Mouse (Mus musculus): ENCODE data around the gene Calr4. TPM values are rescaled to one million over a fixed set of nuclear protein-coding genes. Genes with fewer than 3 reads are reported as not detected.

Gene Calr4
- total and polyA plus RNA-seq, 3 experiments: 0.04 TPM; not detected in 2

- no peaks in the 10 kb centered on the region for H3K79me2 ChIP-seq (ENCODE audit: control insufficient read depth, insufficient read depth, low read length, poor library complexity)
- H3K4me1 ChIP-seq (ENCODE audit: control insufficient read depth in 1 of 2, insufficient read depth in 2 of 2, low read length in 2 of 2): no peaks in the 10 kb centered on the region
- DNase-seq (ENCODE audit: low read depth, low spot score): no peak
- no peaks in the 10 kb centered on the region for H3K27me3 ChIP-seq (ENCODE audit: control insufficient read depth in 1 of 2, insufficient read depth in 2 of 2, low read length in 2 of 2)
- TF ChIP-seq MAX (IDR thresholded peaks at IDR 0.05; ENCODE audit: low read length): no peak
- TF ChIP-seq MAFK (IDR thresholded peaks at IDR 0.05; ENCODE audit: borderline replicate concordance, low read depth, low read length): peak; percentile 29; the same call in 1 of the 2 replicates
- H3K9ac ChIP-seq (ENCODE audit: control insufficient read depth, low read depth, low read length, poor library complexity, severe bottlenecking): no peak overlapping the region
- H3K27ac ChIP-seq (ENCODE audit: control insufficient read depth, low read depth, low read length): no peak overlapping the region
- no peaks in the 10 kb centered on the region for H3K9me3 ChIP-seq (replicated peaks; ENCODE audit: insufficient read depth, low read length)
- no peak overlapping the region for H3K4me3 ChIP-seq (ENCODE audit: control insufficient read depth in 1 of 2, insufficient read depth in 1 of 2, low read depth in 2 of 2, low read length in 2 of 2)
- H3K36me3 ChIP-seq (ENCODE audit: control insufficient read depth in 1 of 2, insufficient read depth in 2 of 2, low read length in 2 of 2): peaks cover 0 to 6% of the 10 kb centered on the region in 2 experiments; a peak in 2 of 4 replicates
Measured at GRCm38 (mm10) chr4:109195900-109196629, 38.2 kb upstream of the Calr4 start.

- Histone ChIP-seq H3K36me3 (ENCODE audit: control insufficient read depth in 1 of 2, insufficient read depth in 2 of 2, low read length in 2 of 2) (peaks cover 0 to 6% of the 10 kb centered on the region in 2 experiments; a peak in 2 of 4 replicates), H3K4me3 (ENCODE audit: control insufficient read depth in 1 of 2, insufficient read depth in 1 of 2, low read depth in 2 of 2, low read length in 2 of 2) (no peak overlapping the region), H3K9ac (ENCODE audit: control insufficient read depth, low read depth, low read length, poor library complexity, severe bottlenecking) (no peak overlapping the region), H3K27me3 (ENCODE audit: control insufficient read depth in 1 of 2, insufficient read depth in 2 of 2, low read length in 2 of 2) (0 out of 4 replicates have a peak, but pooled peaks cover 0 to 2% of the 10 kb centered on the region in 2 experiments), H3K79me2 (ENCODE audit: control insufficient read depth, insufficient read depth, low read length, poor library complexity) (no peaks in the 10 kb centered on the region), H3K9me3 (replicated peaks; ENCODE audit: insufficient read depth, low read length) (no peaks in the 10 kb centered on the region), H3K27ac (ENCODE audit: control insufficient read depth, low read depth, low read length) (no peak overlapping the region), H3K4me1 (ENCODE audit: control insufficient read depth in 1 of 2, insufficient read depth in 2 of 2, low read length in 2 of 2) (peaks cover 0 to 2% of the 10 kb centered on the region in 2 experiments; a peak in 2 of 4 replicates)
- no peak for DNase-seq (ENCODE audit: low read depth, low spot score)
- TF ChIP-seq BHLHE40 (IDR thresholded peaks at IDR 0.05; ENCODE audit: borderline replicate concordance, low read depth, low read length) (no peak), TCF12 (IDR thresholded peaks at IDR 0.05; ENCODE audit: low read depth, low read length) (no peak), RCOR1 (IDR thresholded peaks at IDR 0.05; ENCODE audit: low read depth, low read length) (no peak), GATA1 (IDR thresholded peaks at IDR 0.05; ENCODE audit: low read depth, low read length) (no peak), MYB (IDR thresholded peaks at IDR 0.05; ENCODE audit: low read depth, low read length) (no peak), CHD1 (IDR thresholded peaks at IDR 0.05; ENCODE audit: low read depth, low read length) (no peak), CTCF (IDR thresholded peaks at IDR 0.05 in 2 of 3, conservative IDR thresholded peaks at IDR 0.05 in 1 of 3; ENCODE audit: control insufficient read depth in 1 of 3, insufficient read depth in 1 of 3, low read depth in 2 of 3, low read length in 3 of 3, poor library complexity in 1 of 3, severe bottlenecking in 1 of 3) (no peak), ZKSCAN1 (IDR thresholded peaks at IDR 0.05; ENCODE audit: low read depth, low read length) (no peak), POLR2AphosphoS5 (IDR thresholded peaks at IDR 0.05; ENCODE audit: borderline replicate concordance, low read depth, low read length) (no peak), ZC3H11A (IDR thresholded peaks at IDR 0.05; ENCODE audit: low read depth, low read length) (no peak)
Measured at GRCm38 (mm10) chr4:109199069-109199468, 35.2 kb upstream of the Calr4 start.

Measured in MEL (cell line).